In the genomic region with DNA sequence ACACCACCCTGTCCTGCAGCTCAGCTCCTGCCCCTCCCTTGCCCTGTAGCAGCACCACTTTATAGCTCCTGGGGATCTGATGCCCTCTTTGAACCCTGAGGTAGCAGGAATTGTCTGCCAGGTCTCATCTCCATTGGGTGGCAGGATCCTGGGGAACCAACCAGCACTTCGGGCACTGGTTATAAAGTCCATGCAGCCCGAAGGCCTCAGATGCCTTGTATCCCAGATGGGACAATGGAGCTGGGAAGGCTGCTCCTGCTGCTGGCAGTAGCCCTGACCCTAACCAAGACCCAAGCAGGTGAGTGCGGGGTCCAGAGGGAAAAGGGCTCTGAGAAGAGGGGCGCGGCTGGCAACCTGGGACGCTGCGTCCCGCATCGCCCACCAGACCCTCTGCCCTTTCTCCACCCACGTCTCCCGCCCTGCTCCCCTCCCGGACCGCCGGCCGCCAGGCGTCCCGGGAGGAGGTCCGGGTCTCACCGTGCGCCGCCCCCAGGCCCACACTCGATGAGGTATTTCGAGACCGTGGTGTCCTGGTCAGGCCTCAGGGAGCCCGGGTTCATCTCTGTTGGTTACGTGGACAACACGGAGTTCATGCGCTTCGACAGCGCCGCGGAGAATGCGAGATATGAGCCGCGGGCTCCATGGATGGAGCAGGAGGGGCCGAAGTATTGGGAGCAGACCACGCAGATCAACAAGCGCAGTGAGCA, we compare ENCODE assay signal across 8 mouse cellular contexts. TPM values are rescaled to one million over a fixed set of nuclear protein-coding genes. Genes with fewer than 3 reads are reported as not detected.
A peak's percentile ranks its signal among the peaks of the same experiment; 100 is the strongest.
DNase-seq lines count a peak whose midpoint lies in the region; ATAC-seq and TF ChIP-seq lines count a peak whose summit lies in the region.

No protein-coding gene starts in this region.

- H3K27ac ChIP-seq in kidney, postnatal 0 days, result no peak overlapping the region
- H3K27ac ChIP-seq in embryonic facial prominence, embryonic 11.5 days (replicated peaks; ENCODE audit: low read depth, low read length), result no peak overlapping the region
- no peak overlapping the region for H3K27ac ChIP-seq in hindbrain, embryonic 16.5 days (ENCODE audit: low read depth, low read length)
- no peak overlapping the region for H3K27ac ChIP-seq in midbrain, postnatal 0 days (ENCODE audit: low read depth, low read length)

- WGBS in kidney, postnatal 0 days, result 7% methylated on average over 38 of the region's 38 CpGs
- 9% methylated on average over 36 of the region's 38 CpGs for WGBS in embryonic facial prominence, embryonic 11.5 days
- whole genome bisulfite sequencing in hindbrain, embryonic 16.5 days, result 7% methylated on average over 38 of the region's 38 CpGs
- WGBS in midbrain, postnatal 0 days, result 9% methylated on average over 38 of the region's 38 CpGs

- no peak overlapping the region for H3K9ac ChIP-seq in kidney, postnatal 0 days (ENCODE audit: low read depth, low read length)
- H3K9ac ChIP-seq in embryonic facial prominence, embryonic 11.5 days (replicated peaks; ENCODE audit: low read length), result peak overlapping the region; percentile 33; the same call in 1 of the 2 replicates
- H3K9ac ChIP-seq in hindbrain, embryonic 16.5 days (ENCODE audit: low read depth, low read length), result peak overlapping the region; percentile 11
- H3K9ac ChIP-seq in midbrain, postnatal 0 days (replicated peaks; ENCODE audit: low read length, poor library complexity, severe bottlenecking), result peak overlapping the region; percentile 44

- 0 out of 2 replicates have a peak, but pooled peaks have one; percentile 13 for ATAC-seq in kidney, postnatal 0 days (replicated peaks; ENCODE audit: low FRiP score, low read depth)
- no peak for ATAC-seq in embryonic facial prominence, embryonic 11.5 days (replicated peaks; ENCODE audit: insufficient number of reproducible peaks, low FRiP score, low TSS enrichment, low read depth)
- no peak for ATAC-seq in hindbrain, embryonic 16.5 days
- no peak for ATAC-seq in midbrain, postnatal 0 days (ENCODE audit: low FRiP score)

- H3K4me3 ChIP-seq in kidney, postnatal 0 days (replicated peaks; ENCODE audit: low read depth, low read length), result peak overlapping the region; percentile 32
- peak overlapping the region; percentile 21 for H3K4me3 ChIP-seq in embryonic facial prominence, embryonic 11.5 days (ENCODE audit: low read depth, low read length)
- H3K4me3 ChIP-seq in hindbrain, embryonic 16.5 days (ENCODE audit: low read length), result peak overlapping the region; percentile 36
- peak overlapping the region; percentile 37 for H3K4me3 ChIP-seq in midbrain, postnatal 0 days (ENCODE audit: low read depth, low read length)

- TF ChIP-seq CTCF in kidney, postnatal 0 days (IDR thresholded peaks at IDR 0.05; ENCODE audit: low read depth), result no peak
- TF ChIP-seq CTCF in midbrain, postnatal 0 days (IDR thresholded peaks at IDR 0.05), result no peak

- peak overlapping the region; percentile 61 for H3K4me2 ChIP-seq in kidney, postnatal 0 days (ENCODE audit: low read length)
- H3K4me2 ChIP-seq in embryonic facial prominence, embryonic 11.5 days (ENCODE audit: low read depth, low read length), result peak overlapping the region; percentile 71
- H3K4me2 ChIP-seq in hindbrain, embryonic 16.5 days (ENCODE audit: low read length), result peak overlapping the region; percentile 76
- peak overlapping the region; percentile 60 for H3K4me2 ChIP-seq in midbrain, postnatal 0 days (ENCODE audit: low read depth, low read length, poor library complexity, severe bottlenecking)

- no peaks in the 10 kb centered on the region for H3K4me1 ChIP-seq in kidney, postnatal 0 days (replicated peaks; ENCODE audit: insufficient read depth, low read length)
- no peaks in the 10 kb centered on the region; the same call in 1 of the 2 replicates for H3K4me1 ChIP-seq in embryonic facial prominence, embryonic 11.5 days (ENCODE audit: control insufficient read depth, insufficient read depth, low read length)
- H3K4me1 ChIP-seq in hindbrain, embryonic 16.5 days (ENCODE audit: control insufficient read depth, insufficient read depth, low read depth, low read length), result peaks cover 7% of the 10 kb centered on the region
- no peaks in the 10 kb centered on the region; the same call in 1 of the 2 replicates for H3K4me1 ChIP-seq in midbrain, postnatal 0 days (ENCODE audit: insufficient read depth, low read length)

- H3K36me3 ChIP-seq in kidney, postnatal 0 days (ENCODE audit: insufficient read depth, low read length), result no peaks in the 10 kb centered on the region
- no peaks in the 10 kb centered on the region for H3K36me3 ChIP-seq in embryonic facial prominence, embryonic 11.5 days (replicated peaks; ENCODE audit: control insufficient read depth, insufficient read depth, low read depth, low read length)
- H3K36me3 ChIP-seq in hindbrain, embryonic 16.5 days (ENCODE audit: control insufficient read depth, insufficient read depth, low read length), result no peaks in the 10 kb centered on the region
- no peaks in the 10 kb centered on the region for H3K36me3 ChIP-seq in midbrain, postnatal 0 days (ENCODE audit: insufficient read depth, low read length)

- no peaks in the 10 kb centered on the region for H3K27me3 ChIP-seq in kidney, postnatal 0 days (ENCODE audit: insufficient read depth, low read length)
- peaks cover 10% of the 10 kb centered on the region for H3K27me3 ChIP-seq in embryonic facial prominence, embryonic 11.5 days (ENCODE audit: control insufficient read depth, insufficient read depth, low read length)
- peaks cover 8% of the 10 kb centered on the region for H3K27me3 ChIP-seq in hindbrain, embryonic 16.5 days (replicated peaks; ENCODE audit: control insufficient read depth, insufficient read depth, low read length)
- H3K27me3 ChIP-seq in midbrain, postnatal 0 days (ENCODE audit: insufficient read depth, low read length), result no peaks in the 10 kb centered on the region

- 0 out of 2 replicates have a peak, but pooled peaks cover 3% of the 10 kb centered on the region for H3K9me3 ChIP-seq in kidney, postnatal 0 days (replicated peaks; ENCODE audit: low read length)
- H3K9me3 ChIP-seq in embryonic facial prominence, embryonic 11.5 days (replicated peaks; ENCODE audit: control insufficient read depth, low read length), result no peaks in the 10 kb centered on the region
- peaks cover 5% of the 10 kb centered on the region for H3K9me3 ChIP-seq in hindbrain, embryonic 16.5 days (ENCODE audit: control insufficient read depth, low read length)
- no peaks in the 10 kb centered on the region for H3K9me3 ChIP-seq in midbrain, postnatal 0 days (ENCODE audit: low read length)

- DNase-seq in kidney, postnatal 0 days (ENCODE audit: low spot score), result peak; percentile 27
- no peak for DNase-seq in kidney, adult 9 months
- peak; percentile 5 for DNase-seq in embryonic facial prominence, embryonic 11.5 days (ENCODE audit: low spot score)
- DNase-seq in midbrain, postnatal 0 days (ENCODE audit: low spot score), result no peak
- no peak for DNase-seq in cerebellum, adult 18-20 months
- DNase-seq in gastrocnemius, postnatal 4 days (ENCODE audit: low spot score in 2 of 2), result no peak
- no peak for DNase-seq in kidney, adult 18-20 months

RNA-seq across cellular contexts. Expression of a gene that starts 16.9 kb away (rescaled TPM):
- 4.6 and 6.1 TPM in 2 replicates for polyA plus RNA-seq in kidney, postnatal 0 days (2015; fragmentation: Nextera tagmentation; extraction: Ambion mirVana)
- polyA plus RNA-seq in embryonic facial prominence, embryonic 11.5 days (2014; fragmentation: Nextera tagmentation; extraction: Ambion mirVana), result 0.69 and 0.86 TPM in 2 replicates
- 3.7 and 6.3 TPM in 2 replicates for polyA plus RNA-seq in hindbrain, embryonic 16.5 days (2015; fragmentation: Nextera tagmentation; extraction: Ambion mirVana)
- 20.9 and 21.7 TPM in 2 replicates for total RNA-seq in midbrain, postnatal 0 days (2014; rRNA removed)
- 21.1 and 22.5 TPM in 2 replicates for polyA plus RNA-seq in midbrain, postnatal 0 days (2015; fragmentation: Nextera tagmentation; extraction: Ambion mirVana)
- total RNA-seq in gastrocnemius, postnatal 4 days (2021), result under 1 TPM; 0.59 to 0.93 TPM

RNA-seq across cellular contexts. Expression of a gene that starts 20.5 kb away (rescaled TPM):
- 6.1 and 6.8 TPM in 2 replicates for polyA plus RNA-seq in kidney, postnatal 0 days (2015; fragmentation: Nextera tagmentation; extraction: Ambion mirVana)
- polyA plus RNA-seq in embryonic facial prominence, embryonic 11.5 days (2014; fragmentation: Nextera tagmentation; extraction: Ambion mirVana), result 1.0 and 1.1 TPM in 2 replicates
- 0.89 TPM in 2 replicates for polyA plus RNA-seq in hindbrain, embryonic 16.5 days (2015; fragmentation: Nextera tagmentation; extraction: Ambion mirVana)
- total RNA-seq in midbrain, postnatal 0 days (2014; rRNA removed), result 1.4 and 4.0 TPM in 2 replicates
- polyA plus RNA-seq in midbrain, postnatal 0 days (2015; fragmentation: Nextera tagmentation; extraction: Ambion mirVana), result 0.79 and 1.0 TPM in 2 replicates
- 1 to 10 TPM; 5.2 to 6.2 TPM for total RNA-seq in gastrocnemius, postnatal 4 days (2021)

RNA-seq across cellular contexts. Expression of a gene that starts 38.7 kb away (rescaled TPM):
- not detected in 2 replicates for polyA plus RNA-seq in kidney, postnatal 0 days (2015; fragmentation: Nextera tagmentation; extraction: Ambion mirVana)
- polyA plus RNA-seq in embryonic facial prominence, embryonic 11.5 days (2014; fragmentation: Nextera tagmentation; extraction: Ambion mirVana), result 0.08 TPM in 1 of 2 replicates, not detected in the other
- polyA plus RNA-seq in hindbrain, embryonic 16.5 days (2015; fragmentation: Nextera tagmentation; extraction: Ambion mirVana), result 0.64 and 0.67 TPM in 2 replicates
- total RNA-seq in midbrain, postnatal 0 days (2014; rRNA removed), result 0.38 and 0.60 TPM in 2 replicates
- 1.4 and 1.5 TPM in 2 replicates for polyA plus RNA-seq in midbrain, postnatal 0 days (2015; fragmentation: Nextera tagmentation; extraction: Ambion mirVana)
- under 1 TPM; 0.52 to 0.67 TPM for total RNA-seq in gastrocnemius, postnatal 4 days (2021)

Comparison
In these comparisons a context has a peak if more than half of its experiments do, and no peak if none do; other contexts are left out.
1. DNase-seq: peak in kidney, postnatal 0 days (single experiment) and embryonic facial prominence, embryonic 11.5 days (single experiment); none in kidney, adult 9 months (single experiment), midbrain, postnatal 0 days (single experiment), cerebellum, adult 18-20 months (0 of 2), gastrocnemius, postnatal 4 days (0 of 2) and kidney, adult 18-20 months (single experiment).
2. Peak in every context shown above with its lines, with median percentiles within 50 percentile points of each other: H3K4me2 ChIP-seq and H3K4me3 ChIP-seq.